Mouse (Mus musculus) thymus, adult 2 months (tissue): Measurements from ENCODE around the gene Hoxb8.

Experiments used
- CTCF ChIP-seq: fragments of 200-500 bp; IDR thresholded peaks from 2 replicates; pipeline ENCODE4 v1.5.1; 2012; ENCODE audit warnings: mild to moderate bottlenecking, control low read depth, low read length, moderate library complexity, borderline replicate concordance; ENCODE audit not compliant: control insufficient read depth, poor library complexity, insufficient read depth; ENCODE audit errors: extremely low read depth
- POLR2A ChIP-seq: fragments of 200-500 bp; IDR thresholded peaks from 2 replicates; pipeline ENCODE4 v1.6.1; 2012; ENCODE audit warnings: mild to moderate bottlenecking, low read length, control low read depth, moderate library complexity; ENCODE audit not compliant: control insufficient read depth, poor library complexity, insufficient read depth; ENCODE audit errors: extremely low read depth

DNA sequence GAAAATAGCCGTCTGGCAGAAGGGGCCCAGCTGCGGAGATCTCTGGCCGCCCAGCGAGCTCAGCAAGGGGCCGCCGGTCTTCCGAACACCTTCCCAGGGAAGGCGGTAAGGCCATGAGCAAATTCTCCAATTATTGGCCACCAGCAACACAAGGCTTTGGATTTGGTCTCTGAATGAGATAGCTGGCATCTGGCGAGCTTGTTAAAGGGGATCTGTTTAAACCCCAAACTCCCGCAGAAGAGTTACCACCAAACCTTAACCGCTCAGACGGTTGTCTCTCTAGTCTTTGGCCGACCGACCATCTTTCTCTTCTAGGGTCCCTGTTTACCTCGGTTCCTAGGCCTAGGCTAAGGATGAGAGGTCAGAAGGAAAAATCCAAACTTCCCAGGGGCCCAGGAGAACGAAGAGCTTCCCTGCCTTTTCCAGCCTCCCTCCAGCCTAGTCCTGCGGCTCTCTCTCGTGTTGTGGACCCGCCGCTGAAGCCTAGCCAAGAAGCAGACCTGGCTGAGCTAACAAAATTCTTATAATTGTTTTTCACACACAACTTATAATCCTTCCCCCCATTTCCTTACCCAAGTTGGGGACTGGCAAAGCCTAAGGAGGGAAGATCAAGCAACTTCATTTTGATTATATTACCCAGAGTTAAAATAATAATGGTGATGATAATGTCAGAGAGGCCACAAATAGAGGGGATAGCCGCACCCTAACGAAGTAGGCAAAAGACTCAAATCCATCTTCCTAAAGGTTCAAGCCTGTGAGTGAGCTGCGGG is 20.9 kb downstream of the Hoxb8 start:
- no peak for TF ChIP-seq CTCF
- TF ChIP-seq POLR2A: no peak
